Mouse (Mus musculus) cerebellum, adult 9-11 months (tissue): ENCODE data around the gene Mast3.
A peak's percentile ranks its signal among the peaks of the same experiment; 100 is the strongest.

Experiments
- DNase-seq: peaks from one replicate; pipeline ENCODE4 v3.0.0; 2022

Mast3 gene

GRCm38 (mm10) chr8:70774740-70775139, 30.1 kb downstream of the Mast3 start:
- DNase-seq = peak; percentile 77

DNA sequence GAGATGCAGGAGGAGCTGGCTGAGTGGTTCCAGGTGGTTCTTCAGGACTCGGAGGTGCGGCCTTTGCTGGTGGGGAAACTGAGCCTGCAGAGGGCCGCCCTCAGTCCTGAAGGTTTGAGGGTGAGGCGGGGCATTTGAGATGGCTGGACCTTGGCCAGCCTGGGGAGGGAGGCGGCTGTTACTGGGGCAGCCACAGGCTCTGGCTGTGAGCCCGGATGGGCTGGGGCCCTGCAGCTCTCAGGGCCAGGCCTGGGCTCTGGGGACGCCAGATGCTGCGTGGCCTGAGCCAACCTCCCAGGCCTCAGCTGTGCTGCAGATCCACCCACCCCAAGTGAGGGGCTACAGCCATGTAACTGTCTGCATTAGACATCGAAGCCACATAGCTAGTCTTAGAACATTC, 31.0 kb downstream of the Mast3 start:
- DNase-seq = peak; percentile 88

GRCm38 (mm10) chr8:70773410-70773809, 31.4 kb downstream of the Mast3 start:
- peak; percentile 87 for DNase-seq

DNA sequence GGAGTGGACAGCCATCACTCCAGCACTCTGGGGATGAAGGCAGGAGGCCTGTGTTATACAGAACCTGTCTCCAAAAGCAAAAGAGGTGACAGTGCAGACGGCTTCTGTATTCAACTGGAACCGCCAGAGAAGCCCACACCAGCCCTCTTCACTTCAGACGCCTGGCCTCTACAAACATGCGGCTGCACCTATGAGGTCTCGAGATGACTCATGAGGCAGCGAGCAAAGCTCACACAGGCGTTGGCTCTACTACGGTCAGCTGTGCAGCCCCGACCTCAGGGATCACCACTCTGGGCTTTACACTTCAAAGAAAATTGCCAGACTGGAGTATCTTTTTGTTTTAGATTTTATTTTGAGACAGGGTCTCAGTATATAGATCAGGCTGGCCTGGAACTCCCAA, 32.0 kb downstream of the Mast3 start:
- no peak for DNase-seq

DNA sequence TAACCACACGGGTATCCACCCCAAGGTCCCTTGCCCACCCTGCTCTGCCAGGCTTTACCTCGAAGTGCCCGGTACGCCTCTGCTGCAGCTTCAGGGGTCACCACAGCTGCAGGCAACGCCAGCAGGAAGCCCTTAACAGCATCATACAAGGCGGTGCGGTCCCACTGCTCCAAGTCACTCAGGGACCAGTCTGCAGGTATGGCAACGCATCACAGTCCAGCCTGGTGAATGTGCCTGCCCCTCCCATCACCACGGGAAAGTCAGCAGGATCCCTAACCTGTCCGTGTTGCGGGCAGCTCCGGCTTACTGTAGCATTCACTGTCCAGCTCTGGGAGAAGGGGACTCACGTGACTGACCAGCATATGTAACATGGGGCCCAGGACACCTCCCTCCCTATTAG, 32.8 kb downstream of the Mast3 start:
- peak; percentile 60 for DNase-seq

DNA sequence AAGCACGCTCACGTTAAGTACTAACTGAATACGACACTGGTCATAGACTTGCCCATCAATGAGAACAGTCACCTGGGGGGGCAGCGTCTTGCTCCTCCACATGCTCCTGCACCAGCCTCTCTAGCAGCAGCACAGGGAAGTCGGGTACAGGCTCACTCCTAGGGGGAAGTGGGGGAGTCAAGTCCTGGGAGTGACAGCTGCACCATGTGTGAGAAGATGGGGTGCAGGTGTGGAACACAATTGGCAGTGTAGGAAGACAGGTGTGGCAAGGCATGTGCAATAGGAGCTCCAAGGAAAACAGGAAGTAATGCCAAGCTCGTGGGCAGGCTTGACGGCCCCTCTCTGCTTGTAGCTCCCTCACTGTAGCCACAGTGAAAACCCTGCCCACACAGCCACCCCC, 33.6 kb downstream of the Mast3 start:
- DNase-seq = peak; percentile 57

- peak; percentile 50 for DNase-seq
Observed at GRCm38 (mm10) chr8:70770748-70771147, 34.1 kb downstream of the Mast3 start.

DNA sequence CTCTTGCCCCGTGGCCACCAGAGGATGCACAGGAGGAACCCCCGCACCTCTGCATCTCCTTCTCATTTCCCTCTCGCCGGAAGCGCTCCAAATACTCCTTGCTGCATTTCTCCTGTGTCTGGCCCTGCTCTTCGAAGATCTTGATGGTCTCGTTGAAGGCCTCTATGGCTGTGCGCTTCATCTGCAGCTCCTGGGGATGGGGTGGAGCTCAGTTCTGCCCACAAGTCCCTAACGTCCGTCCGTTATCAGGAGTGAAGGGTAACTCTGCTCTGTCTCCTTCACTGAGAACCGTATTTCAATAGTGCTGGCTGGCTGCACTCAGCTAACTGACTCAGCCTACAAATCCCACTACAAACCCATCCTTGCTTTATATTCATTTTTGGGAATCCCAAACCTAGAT, 35.0 kb downstream of the Mast3 start:
- DNase-seq = no peak

DNA sequence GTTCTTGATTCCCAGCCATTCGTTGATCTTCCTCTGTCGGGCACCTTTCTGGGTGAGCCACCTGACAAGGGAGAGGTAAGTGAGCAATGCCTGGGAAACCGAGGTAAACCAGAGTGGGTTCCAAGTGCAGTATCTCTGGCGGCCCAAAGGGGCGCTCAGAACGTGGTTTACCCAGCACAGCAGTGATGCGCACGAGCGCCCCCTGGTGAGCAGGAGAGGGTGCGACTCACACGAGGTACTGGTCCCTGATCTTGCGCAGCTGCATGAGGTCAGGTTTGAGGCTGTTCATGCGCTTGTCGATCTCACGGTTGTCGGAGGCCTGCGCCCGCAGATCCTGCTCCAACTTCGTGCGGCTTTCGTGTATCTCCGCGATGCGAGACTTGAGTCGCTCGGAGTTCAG, 35.5 kb downstream of the Mast3 start:
- peak; percentile 93 for DNase-seq

- DNase-seq = no peak
Observed at GRCm38 (mm10) chr8:70768956-70769355, 35.9 kb downstream of the Mast3 start.

DNA sequence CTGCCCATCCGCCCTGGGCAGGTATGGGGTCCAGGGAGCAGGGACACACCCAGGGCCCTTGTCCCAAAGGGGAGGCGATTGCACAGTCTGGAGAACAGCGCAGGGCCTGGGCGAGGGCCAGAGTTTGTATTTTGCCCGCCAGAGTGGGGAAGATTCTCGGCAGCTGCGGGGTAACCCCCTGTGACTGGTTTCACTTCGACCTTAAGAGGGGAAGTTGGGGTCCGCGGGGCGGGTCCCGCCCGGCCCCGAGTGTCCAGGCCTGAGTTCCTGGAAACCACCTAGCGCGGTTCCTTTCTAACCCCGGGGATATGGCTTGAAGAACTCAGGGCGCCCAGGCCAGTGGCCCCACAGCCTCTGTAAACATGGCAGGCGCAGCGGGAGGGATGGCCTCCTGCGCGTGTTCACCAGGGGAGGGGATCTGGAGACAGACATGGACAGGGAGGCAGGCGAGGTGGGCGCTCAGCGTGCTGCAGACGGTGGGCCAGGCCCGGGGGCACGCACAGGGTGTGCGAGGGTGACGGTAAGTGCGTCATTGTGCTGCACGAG, 36.5 kb downstream of the Mast3 start:
- DNase-seq = peak; percentile 67

DNA sequence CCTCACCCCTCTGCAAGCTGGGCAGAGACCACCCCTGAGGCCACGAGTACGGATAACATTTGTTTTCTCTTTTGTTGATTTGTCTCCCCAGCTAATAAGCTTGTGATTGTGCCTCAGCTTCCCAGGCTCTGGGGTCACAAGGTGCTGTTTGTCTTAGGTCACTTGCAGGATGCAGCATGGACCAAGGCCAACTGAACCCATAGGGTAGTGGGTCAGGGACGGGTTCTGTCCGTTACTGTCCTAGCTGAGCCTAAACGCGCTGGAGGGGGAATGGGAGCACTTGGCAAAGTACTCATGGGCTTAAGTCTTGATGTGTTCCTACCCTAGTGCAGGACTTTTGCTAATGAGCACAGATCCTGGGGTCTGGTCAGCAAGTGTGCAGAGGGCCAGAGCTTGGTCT, 37.4 kb downstream of the Mast3 start:
- peak; percentile 50 for DNase-seq

GRCm38 (mm10) chr8:70766571-70767440, 38.0 kb downstream of the Mast3 start:
- peak; percentile 84 for DNase-seq

DNA sequence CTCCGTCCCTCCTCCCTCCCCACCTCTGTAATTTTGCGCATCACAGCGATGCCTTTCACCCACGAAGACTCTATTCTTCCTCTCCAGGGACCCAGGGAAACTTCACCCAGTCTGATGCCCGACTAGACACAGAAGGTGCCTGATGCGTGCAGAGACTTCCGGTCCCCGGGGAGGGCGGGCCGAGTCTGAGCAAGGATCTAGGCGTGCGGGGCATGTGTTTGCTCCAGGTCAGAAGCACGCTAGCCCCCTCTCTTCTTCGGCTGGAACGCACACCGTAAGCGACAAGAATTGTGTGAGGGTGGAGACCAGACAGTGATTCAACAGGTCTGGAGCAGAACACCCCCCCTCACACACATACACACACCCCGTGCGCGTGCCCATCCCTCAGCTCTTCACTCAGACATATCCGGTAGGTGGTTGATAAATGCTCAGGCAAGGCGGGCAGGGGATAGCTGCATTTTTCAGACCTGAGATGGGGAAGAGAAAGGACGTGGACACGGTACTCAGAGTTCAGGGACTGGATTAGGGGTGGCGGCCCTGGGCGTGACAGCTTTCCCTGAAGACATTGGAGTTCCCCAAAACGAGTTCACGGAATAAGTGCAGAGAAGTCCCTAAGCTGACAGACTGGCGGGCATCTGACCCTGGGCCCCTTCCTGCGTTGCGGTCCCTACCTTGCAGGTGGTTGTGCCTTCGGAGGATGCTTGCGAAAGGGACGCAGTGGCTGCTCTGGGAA, 38.9 kb downstream of the Mast3 start:
- peak; percentile 49 for DNase-seq

GRCm38 (mm10) chr8:70765329-70765728, 39.5 kb downstream of the Mast3 start:
- no peak for DNase-seq

DNA sequence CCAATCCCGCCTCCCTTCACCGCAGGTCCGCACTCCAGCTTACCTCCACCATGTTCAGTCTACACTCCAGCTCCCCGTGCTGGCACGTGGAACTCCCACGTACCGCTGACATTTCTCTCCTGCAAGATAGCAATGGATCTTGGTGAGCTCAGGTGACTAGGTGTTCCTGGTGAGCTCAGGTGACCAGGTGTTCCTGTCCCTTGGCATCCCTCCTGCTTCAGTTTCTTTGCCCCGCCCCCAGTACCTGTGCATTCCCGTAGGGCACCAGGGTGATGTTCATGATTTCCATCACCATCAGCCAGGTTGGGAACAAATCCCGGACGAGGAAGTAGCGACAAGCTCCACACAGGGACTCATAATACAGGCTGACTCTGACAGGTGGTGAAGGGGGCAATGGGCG, 40.2 kb downstream of the Mast3 start:
- no peak for DNase-seq

GRCm38 (mm10) chr8:70764026-70764425, 40.8 kb downstream of the Mast3 start:
- DNase-seq = peak; percentile 50

DNA sequence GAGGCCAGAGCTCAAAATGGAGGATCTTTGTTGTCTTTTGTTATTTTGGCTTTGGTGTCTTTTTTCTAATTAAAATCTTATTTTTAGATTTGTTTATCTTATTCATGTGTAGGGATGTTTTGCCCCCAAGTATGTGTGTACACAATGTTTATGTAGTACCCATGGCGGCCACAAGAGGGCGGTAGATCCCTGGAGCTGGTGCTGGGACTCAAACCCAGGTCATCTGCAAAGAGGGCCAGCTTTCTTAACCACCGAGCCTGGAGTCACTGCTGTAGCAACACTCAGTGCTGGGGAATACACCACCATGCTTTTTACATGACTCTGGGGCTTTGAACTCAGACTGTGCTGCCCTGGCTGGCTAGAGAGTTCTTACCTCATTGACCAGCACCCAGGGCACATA, 41.5 kb downstream of the Mast3 start:
- DNase-seq = peak; percentile 68

GRCm38 (mm10) chr8:70762118-70762517, 42.7 kb downstream of the Mast3 start:
- peak; percentile 64 for DNase-seq

- peak; percentile 99 for DNase-seq
Observed at GRCm38 (mm10) chr8:70760775-70761406, 44.0 kb downstream of the Mast3 start, which contains the start of gene Mpv17l2. Gene Mpv17l2 (minus strand): TSS chr8:70760946.

DNA sequence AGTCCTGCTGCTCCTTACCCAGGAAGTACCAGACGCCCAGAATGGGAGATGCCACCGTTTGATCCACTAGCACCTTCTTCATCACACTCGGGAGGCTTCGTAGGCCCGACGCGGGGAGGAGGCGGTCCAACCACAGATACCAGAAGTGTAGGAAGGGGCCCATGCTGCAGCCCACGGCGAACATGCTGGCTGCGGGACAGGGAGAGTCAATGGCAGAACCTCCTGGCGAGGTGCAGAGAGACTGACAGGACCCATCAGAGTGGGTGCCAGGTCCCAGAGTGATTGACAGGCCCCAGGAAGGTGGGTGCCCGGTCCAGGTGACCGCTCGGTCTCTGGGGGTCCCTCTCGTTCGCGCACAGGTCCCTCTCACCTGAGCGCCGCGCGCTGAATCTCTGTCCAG, 44.5 kb downstream of the Mast3 start:
- no peak for DNase-seq

GRCm38 (mm10) chr8:70758616-70759561, 46.0 kb downstream of the Mast3 start:
- DNase-seq = peak; percentile 74
